Mouse (Mus musculus): ENCODE measurements around the gene Fut11.

DNA sequence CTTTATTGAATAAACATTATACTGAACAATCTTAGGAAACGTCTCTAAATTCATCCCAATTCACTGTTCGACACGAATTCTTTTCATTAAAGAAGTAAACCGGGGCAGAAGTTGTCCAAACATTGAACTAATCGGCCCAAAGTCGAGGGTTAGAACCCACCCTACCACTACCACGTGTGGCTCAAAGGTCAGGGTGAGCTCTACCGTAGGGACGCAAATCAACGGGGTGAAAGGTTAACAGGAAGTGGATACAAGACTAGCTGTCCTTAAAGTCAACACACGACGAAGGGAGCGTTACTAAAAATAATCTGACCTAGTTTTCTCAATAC, 21.1 kb upstream of the Fut11 start:
- no peak for TF ChIP-seq GATA1 (IDR thresholded peaks at IDR 0.05; ENCODE audit: low read length)
- TF ChIP-seq TAL1 (IDR thresholded peaks at IDR 0.05; ENCODE audit: low read length): no peak

Measured in erythroblast, embryonic 14.5 days (primary cell).